Mouse (Mus musculus) E14TG2a.4 (cell line): Measurements from ENCODE around the gene Hmgcl.
A peak's percentile ranks its signal among the peaks of the same experiment; 100 is the strongest.

Experiments
- CTCF ChIP-seq: conservative IDR thresholded peaks from 2 replicates; pipeline ENCODE4 v1.5.1; 2014; ENCODE audit warnings: low read length
- NANOG ChIP-seq: IDR thresholded peaks from 2 replicates; pipeline ENCODE4 v1.6.1; 2014; ENCODE audit warnings: borderline replicate concordance, low read length, mixed read lengths
- POU5F1 ChIP-seq: IDR thresholded peaks from 2 replicates; pipeline ENCODE4 v1.6.1; 2014; ENCODE audit warnings: low read length, borderline replicate concordance

DNA sequence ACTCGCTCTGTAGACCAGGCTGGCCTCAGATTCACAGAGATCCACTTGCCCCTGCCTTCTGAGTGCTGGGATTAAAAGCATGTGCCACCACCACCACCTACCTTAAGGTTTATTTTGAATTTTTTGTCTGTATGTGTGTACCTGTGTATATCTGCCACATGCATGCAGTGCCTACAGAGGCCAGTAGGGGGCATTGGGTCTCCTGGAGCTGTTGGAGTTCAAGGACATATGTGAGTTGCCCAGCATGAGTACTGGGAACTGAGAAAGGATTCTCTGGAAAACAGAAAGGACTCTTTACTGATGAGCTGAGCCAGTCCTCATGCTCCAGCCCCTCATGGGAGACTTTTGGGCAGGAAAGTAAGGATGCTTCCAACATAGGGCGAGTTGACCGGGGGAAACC is 5.3 kb downstream of the Hmgcl start:
- peak; percentile 93 for TF ChIP-seq CTCF
- TF ChIP-seq NANOG: peak; percentile 54; the same call in 1 of the 2 replicates
- no peak for TF ChIP-seq POU5F1
